8 mouse cellular contexts compared by ENCODE assay signal in genomic region chr6:128802557-128802956, GRCm38 (mm10). TPM values are rescaled to one million over a fixed set of nuclear protein-coding genes. Genes with fewer than 3 reads are reported as not detected.
DNase-seq lines count a peak whose midpoint lies in the region; ATAC-seq and TF ChIP-seq lines count a peak whose summit lies in the region.

No protein-coding gene starts in this region.

- no peak for TF ChIP-seq EP300 in heart, postnatal 0 days (IDR thresholded peaks at IDR 0.05; ENCODE audit: low read depth)
- no peak for TF ChIP-seq EP300 in stomach, postnatal 0 days (optimal IDR thresholded peaks at IDR 0.05)

- no peak for TF ChIP-seq POLR2A in bone marrow, adult 2 months (IDR thresholded peaks at IDR 0.05; ENCODE audit: borderline replicate concordance, control insufficient read depth, low read depth, low read length)

- DNase-seq in layer of hippocampus, adult 2 months (ENCODE audit: low spot score in 2 of 2), result peak; percentile 33 to 47
- no peak for DNase-seq in layer of hippocampus, adult 9-10 months (ENCODE audit: low spot score)
- DNase-seq in heart, postnatal 0 days (ENCODE audit: low spot score), result no peak
- DNase-seq in stomach, postnatal 0 days (ENCODE audit: low spot score), result no peak
- no peak for DNase-seq in Muller cell, postnatal 12 days (ENCODE audit: inconsistent ontology term)

- no peaks in the 10 kb centered on the region for H3K27me3 ChIP-seq in E14TG2a.4 (ENCODE audit: insufficient read depth, low read length)
- H3K27me3 ChIP-seq in heart, postnatal 0 days (ENCODE audit: control insufficient read depth, insufficient read depth, low read length), result no peaks in the 10 kb centered on the region
- H3K27me3 ChIP-seq in liver, embryonic 16.5 days (ENCODE audit: control insufficient read depth, insufficient read depth, low read depth, low read length), result no peaks in the 10 kb centered on the region
- no peaks in the 10 kb centered on the region for H3K27me3 ChIP-seq in stomach, postnatal 0 days (ENCODE audit: control insufficient read depth, insufficient read depth, low read length)

- peaks cover 11% of the 10 kb centered on the region for H3K4me1 ChIP-seq in E14TG2a.4 (replicated peaks; ENCODE audit: low read depth, low read length)
- no peaks in the 10 kb centered on the region; the same call in 1 of the 2 replicates for H3K4me1 ChIP-seq in bone marrow, adult 2 months (ENCODE audit: control insufficient read depth, insufficient read depth, low read length)
- H3K4me1 ChIP-seq in heart, postnatal 0 days (ENCODE audit: control insufficient read depth, insufficient read depth), result peaks cover 4% of the 10 kb centered on the region; the same call in 1 of the 2 replicates
- H3K4me1 ChIP-seq in liver, embryonic 16.5 days (ENCODE audit: control insufficient read depth, low read depth, low read length), result peaks cover 14% of the 10 kb centered on the region
- no peaks in the 10 kb centered on the region for H3K4me1 ChIP-seq in stomach, postnatal 0 days (replicated peaks; ENCODE audit: control insufficient read depth, insufficient read depth)

- H3K36me3 ChIP-seq in E14TG2a.4 (ENCODE audit: insufficient read depth, low read length), result no peaks in the 10 kb centered on the region
- H3K36me3 ChIP-seq in heart, postnatal 0 days (replicated peaks; ENCODE audit: control insufficient read depth, insufficient read depth, low read length), result no peaks in the 10 kb centered on the region
- H3K36me3 ChIP-seq in liver, embryonic 16.5 days (ENCODE audit: control insufficient read depth, insufficient read depth), result no peaks in the 10 kb centered on the region
- no peaks in the 10 kb centered on the region for H3K36me3 ChIP-seq in stomach, postnatal 0 days (ENCODE audit: control insufficient read depth, insufficient read depth, low read length)

- H3K9ac ChIP-seq in heart, postnatal 0 days (replicated peaks; ENCODE audit: low read depth, low read length), result no peak overlapping the region
- peak overlapping the region; percentile 57 for H3K9ac ChIP-seq in liver, embryonic 16.5 days (ENCODE audit: low read depth, low read length)
- peak overlapping the region; percentile 24; the same call in 1 of the 2 replicates for H3K9ac ChIP-seq in stomach, postnatal 0 days (ENCODE audit: low read length)

- TF ChIP-seq CTCF in layer of hippocampus, adult 2 months (conservative IDR thresholded peaks at IDR 0.05), result no peak
- TF ChIP-seq CTCF in E14TG2a.4 (conservative IDR thresholded peaks at IDR 0.05; ENCODE audit: low read length), result no peak
- TF ChIP-seq CTCF in bone marrow, adult 2 months (IDR thresholded peaks at IDR 0.05; ENCODE audit: control insufficient read depth, insufficient read depth, low read length), result no peak
- TF ChIP-seq CTCF in heart, postnatal 0 days (IDR thresholded peaks at IDR 0.05; ENCODE audit: low read depth), result no peak
- TF ChIP-seq CTCF in stomach, postnatal 0 days (IDR thresholded peaks at IDR 0.05; ENCODE audit: low read depth), result no peak

- H3K9me3 ChIP-seq in E14TG2a.4 (ENCODE audit: low read length), result peaks cover 22% of the 10 kb centered on the region
- no peaks in the 10 kb centered on the region for H3K9me3 ChIP-seq in heart, postnatal 0 days (replicated peaks; ENCODE audit: control insufficient read depth, low read length)
- no peaks in the 10 kb centered on the region for H3K9me3 ChIP-seq in liver, embryonic 16.5 days (replicated peaks; ENCODE audit: control insufficient read depth, low read length)
- H3K9me3 ChIP-seq in stomach, postnatal 0 days (ENCODE audit: control insufficient read depth, low read length), result no peaks in the 10 kb centered on the region

- peak overlapping the region; percentile 66 for H3K4me2 ChIP-seq in heart, postnatal 0 days (ENCODE audit: low read depth, low read length)
- H3K4me2 ChIP-seq in liver, embryonic 16.5 days (ENCODE audit: low read depth, low read length), result peak overlapping the region; percentile 77
- peak overlapping the region; percentile 56 for H3K4me2 ChIP-seq in stomach, postnatal 0 days (replicated peaks; ENCODE audit: low read depth)

- H3K4me3 ChIP-seq in layer of hippocampus, adult 2 months, result peak overlapping the region; percentile 48
- H3K4me3 ChIP-seq in E14TG2a.4 (replicated peaks; ENCODE audit: low read length), result peak overlapping the region; percentile 56
- peak overlapping the region; percentile 29 for H3K4me3 ChIP-seq in bone marrow, adult 2 months (replicated peaks; ENCODE audit: control insufficient read depth, low read depth, low read length)
- peak overlapping the region; percentile 43 for H3K4me3 ChIP-seq in heart, postnatal 0 days (ENCODE audit: low read depth, low read length)
- H3K4me3 ChIP-seq in liver, embryonic 16.5 days (ENCODE audit: low read depth, low read length), result peak overlapping the region; percentile 62
- H3K4me3 ChIP-seq in stomach, postnatal 0 days (ENCODE audit: low read depth, low read length), result peak overlapping the region; percentile 41

- 23% methylated on average over 10 of the region's 10 CpGs for WGBS in bone marrow, adult 2 months
- WGBS in heart, postnatal 0 days, result 11% methylated on average over 10 of the region's 10 CpGs
- WGBS in liver, embryonic 16.5 days (ENCODE audit: insufficient replicate concordance), result 18% methylated on average over 10 of the region's 10 CpGs
- 16% methylated on average over 10 of the region's 10 CpGs for WGBS in stomach, postnatal 0 days

- peak; percentile 24; the same call in 1 of the 2 replicates for ATAC-seq in heart, postnatal 0 days (ENCODE audit: insufficient read depth, low read depth)
- ATAC-seq in liver, embryonic 16.5 days (ENCODE audit: low read depth), result peak; percentile 4
- peak; percentile 18; the same call in 1 of the 2 replicates for ATAC-seq in stomach, postnatal 0 days (ENCODE audit: low FRiP score, low TSS enrichment)

- H3K27ac ChIP-seq in layer of hippocampus, adult 2 months, result peak overlapping the region; percentile 73
- 0 out of 2 replicates have a peak overlapping the region, but pooled peaks have one; percentile 6 for H3K27ac ChIP-seq in bone marrow, adult 2 months (ENCODE audit: control insufficient read depth, insufficient read depth, low read depth, low read length, poor library complexity)
- peak overlapping the region; percentile 55 for H3K27ac ChIP-seq in heart, postnatal 0 days (ENCODE audit: low read depth)
- H3K27ac ChIP-seq in liver, embryonic 16.5 days (ENCODE audit: low read length), result no peak overlapping the region
- peak overlapping the region; percentile 69 for H3K27ac ChIP-seq in stomach, postnatal 0 days (replicated peaks)

RNA-seq across cellular contexts. Expression of gene Klrb1c, which starts 13.5 kb away (rescaled TPM):
- total RNA-seq in layer of hippocampus, adult 2 months (2021), result not detected
- 0.77 and 6.6 TPM in 2 replicates for polyA plus RNA-seq in bone marrow, adult 2 months (2011; ENCODE audit: insufficient read depth, insufficient read length, low replicate concordance, missing spikeins)
- not detected in 2 replicates for total RNA-seq in heart, postnatal 0 days (2014; rRNA removed; ENCODE audit: low replicate concordance)
- polyA plus RNA-seq in heart, postnatal 0 days (2015; fragmentation: Nextera tagmentation; extraction: Ambion mirVana), result not detected in 2 replicates
- 0.61 and 0.78 TPM in 2 replicates for polyA plus RNA-seq in liver, embryonic 16.5 days (2015; fragmentation: Nextera tagmentation; extraction: Ambion mirVana)
- 0.07 and 0.18 TPM in 2 replicates for polyA plus RNA-seq in stomach, postnatal 0 days (2015; fragmentation: Nextera tagmentation; extraction: Ambion mirVana)

RNA-seq across cellular contexts. Expression of gene Gm44511, which starts 23.6 kb away (rescaled TPM):
- total RNA-seq in layer of hippocampus, adult 2 months (2021), result not detected
- polyA plus RNA-seq in bone marrow, adult 2 months (2011; ENCODE audit: insufficient read depth, insufficient read length, low replicate concordance, missing spikeins), result 2.3 TPM in 1 of 2 replicates, not detected in the other
- total RNA-seq in heart, postnatal 0 days (2014; rRNA removed; ENCODE audit: low replicate concordance), result not detected in 2 replicates
- not detected in 2 replicates for polyA plus RNA-seq in heart, postnatal 0 days (2015; fragmentation: Nextera tagmentation; extraction: Ambion mirVana)
- polyA plus RNA-seq in liver, embryonic 16.5 days (2015; fragmentation: Nextera tagmentation; extraction: Ambion mirVana), result 0.20 TPM in 1 of 2 replicates, not detected in the other
- not detected in 2 replicates for polyA plus RNA-seq in stomach, postnatal 0 days (2015; fragmentation: Nextera tagmentation; extraction: Ambion mirVana)

RNA-seq across cellular contexts. Expression of gene Klrb1b, which starts 23.6 kb away (rescaled TPM):
- not detected for total RNA-seq in layer of hippocampus, adult 2 months (2021)
- 0.68 TPM in 1 of 2 replicates, not detected in the other for polyA plus RNA-seq in bone marrow, adult 2 months (2011; ENCODE audit: insufficient read depth, insufficient read length, low replicate concordance, missing spikeins)
- total RNA-seq in heart, postnatal 0 days (2014; rRNA removed; ENCODE audit: low replicate concordance), result not detected in 2 replicates
- not detected in 2 replicates for polyA plus RNA-seq in heart, postnatal 0 days (2015; fragmentation: Nextera tagmentation; extraction: Ambion mirVana)
- 0.23 and 0.46 TPM in 2 replicates for polyA plus RNA-seq in liver, embryonic 16.5 days (2015; fragmentation: Nextera tagmentation; extraction: Ambion mirVana)
- 0.16 and 0.19 TPM in 2 replicates for polyA plus RNA-seq in stomach, postnatal 0 days (2015; fragmentation: Nextera tagmentation; extraction: Ambion mirVana)

Comparison
In these comparisons a context has a peak if more than half of its experiments do, and no peak if none do; other contexts are left out.
1. DNase-seq: peak in layer of hippocampus, adult 2 months (2 of 2); none in layer of hippocampus, adult 9-10 months (single experiment), heart, postnatal 0 days (single experiment), stomach, postnatal 0 days (single experiment) and Muller cell, postnatal 12 days (single experiment).
2. Peak in every context shown above with its lines, with median percentiles within 50 percentile points of each other: H3K4me3 ChIP-seq, ATAC-seq and H3K4me2 ChIP-seq.